Mouse (Mus musculus): ENCODE measurements around the gene Ccr2.
"Not testable (repeated sequence)": the region's sequence is repeated elsewhere in the genome, so short reads cannot be mapped to it uniquely, and the experiment has no call there.

Gene Ccr2

DNA sequence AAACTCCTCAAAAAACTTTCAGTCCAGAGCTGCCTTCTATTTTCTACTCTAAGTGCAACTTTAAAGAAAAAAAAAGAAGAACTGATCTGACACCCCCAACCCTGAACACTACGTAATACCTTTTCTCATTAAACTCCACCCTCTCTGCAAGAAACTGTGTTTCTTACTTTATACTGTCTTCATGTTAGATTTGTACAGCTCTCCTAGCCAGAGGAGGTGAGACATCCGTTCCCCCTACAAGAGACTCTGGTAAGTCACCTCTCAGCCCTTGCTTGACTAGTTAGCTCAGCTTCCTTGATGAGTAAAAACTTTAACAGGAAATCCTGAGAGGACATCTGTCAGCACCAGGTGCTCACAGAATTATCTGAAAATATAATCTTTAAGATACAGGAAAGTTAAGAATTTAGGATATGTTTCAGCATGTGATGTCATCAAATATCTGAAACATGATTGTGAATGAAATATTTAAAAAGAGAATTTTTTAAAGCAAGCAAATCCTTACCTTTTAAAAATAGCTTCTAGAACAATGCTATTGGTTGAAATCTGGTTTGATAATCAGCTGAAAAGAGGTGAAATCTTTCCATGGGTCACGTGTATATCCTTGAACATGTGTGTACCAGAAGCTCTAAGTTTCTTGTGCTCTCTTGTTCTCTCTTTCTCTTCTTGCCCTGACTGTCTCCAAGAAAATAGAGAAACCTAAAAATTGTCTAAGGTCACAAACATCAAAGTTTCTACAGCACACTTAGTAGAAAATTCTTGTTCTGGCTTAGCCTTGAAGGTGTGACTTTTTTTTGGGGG, 19.8 kb downstream of the Ccr2 start, which contains the start of gene Ccr5:
Gene Ccr5 (plus strand): TSS at position 157 of the 798 bp plus-strand sequence.
- DNase-seq = no peak

DNA sequence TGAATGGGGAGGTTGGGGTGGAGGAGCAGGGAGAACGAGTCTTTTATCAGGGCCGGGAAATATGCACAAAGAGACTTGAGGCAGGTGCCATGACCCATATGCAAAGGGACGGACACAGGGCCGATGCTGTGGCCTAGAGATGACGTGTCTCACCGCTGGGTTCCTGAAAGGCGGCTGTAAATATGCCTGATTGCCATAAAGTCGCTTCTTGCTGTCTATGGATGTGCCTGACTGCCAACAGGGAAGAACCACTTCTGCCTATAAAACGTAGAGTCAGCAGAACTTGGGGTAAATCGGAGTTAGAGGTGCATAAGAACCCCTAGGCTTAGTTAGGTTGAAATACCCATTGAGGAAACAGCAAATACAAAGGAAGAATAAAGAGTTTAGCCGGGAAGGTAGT, 23.8 kb downstream of the Ccr2 start:
- DNase-seq = peak; percentile 24 to 26

- peak; percentile 25 to 27 for DNase-seq
These were observed 24.6 kb downstream of the Ccr2 start for GRCm38 (mm10) chr9:124126373-124126772.

DNA sequence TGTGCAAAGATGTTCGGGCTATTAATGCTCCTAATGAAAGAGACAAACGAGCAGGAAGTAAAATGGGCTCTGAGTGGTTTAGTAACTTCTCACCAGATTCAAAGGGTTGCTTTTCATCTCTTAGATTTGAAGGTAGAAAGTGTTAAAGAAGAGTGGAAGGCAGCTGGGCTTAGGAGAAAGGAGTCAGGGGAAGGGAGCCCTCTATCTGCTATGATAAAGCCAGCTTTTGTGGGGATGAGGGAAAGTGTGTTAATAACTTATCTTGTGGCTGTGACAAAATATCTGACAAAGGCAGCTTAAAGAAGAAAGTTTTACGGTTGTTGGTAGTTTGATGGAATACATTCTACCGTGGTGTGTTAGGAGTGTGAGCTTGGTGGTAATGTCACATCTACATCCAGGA, 25.7 kb downstream of the Ccr2 start:
- no peak for DNase-seq

DNA sequence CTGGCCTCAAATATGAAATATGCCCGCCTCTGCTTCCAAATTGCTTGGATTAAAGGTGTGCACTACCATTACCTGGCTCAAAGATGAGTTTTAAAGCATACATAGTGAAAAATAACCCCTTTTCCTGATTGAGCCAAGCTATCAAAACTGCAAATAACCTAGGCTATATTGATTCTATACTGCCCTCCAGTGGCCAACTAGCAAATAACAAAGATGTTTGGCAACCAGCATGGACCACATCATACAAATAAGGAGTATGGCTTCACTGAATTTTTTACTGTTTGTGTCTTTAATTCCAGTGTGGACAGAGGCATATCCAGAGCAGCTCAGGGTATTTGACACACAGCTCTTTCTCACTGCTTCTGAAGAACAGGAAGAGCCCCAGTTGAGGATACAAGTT, 26.6 kb downstream of the Ccr2 start:
- peak in 1 of 2 experiments; percentile 57 for DNase-seq

GRCm38 (mm10) chr9:124132899-124133298, 31.1 kb downstream of the Ccr2 start:
- DNase-seq = not testable (repeated sequence)

DNA sequence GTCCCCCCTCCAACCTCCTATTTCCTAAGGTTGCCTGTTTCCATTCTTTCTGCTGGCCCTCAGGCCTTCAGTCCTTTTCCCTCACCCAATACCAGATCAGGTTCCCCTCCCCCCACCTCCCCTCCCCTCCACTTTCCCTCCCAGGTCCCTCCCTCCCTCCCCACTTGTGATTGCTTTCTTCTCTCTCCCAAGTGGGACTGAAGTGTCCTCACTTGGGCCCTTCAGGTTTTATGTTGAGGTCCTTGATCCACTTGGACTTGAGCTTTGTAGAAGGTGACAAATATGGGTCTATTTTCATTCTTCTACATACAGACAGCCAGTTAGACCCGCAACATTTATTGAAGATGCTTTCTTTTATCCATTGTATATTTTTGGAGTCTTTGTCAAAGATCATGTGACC, 33.2 kb downstream of the Ccr2 start:
- peak; percentile 32 to 44 for DNase-seq

DNA sequence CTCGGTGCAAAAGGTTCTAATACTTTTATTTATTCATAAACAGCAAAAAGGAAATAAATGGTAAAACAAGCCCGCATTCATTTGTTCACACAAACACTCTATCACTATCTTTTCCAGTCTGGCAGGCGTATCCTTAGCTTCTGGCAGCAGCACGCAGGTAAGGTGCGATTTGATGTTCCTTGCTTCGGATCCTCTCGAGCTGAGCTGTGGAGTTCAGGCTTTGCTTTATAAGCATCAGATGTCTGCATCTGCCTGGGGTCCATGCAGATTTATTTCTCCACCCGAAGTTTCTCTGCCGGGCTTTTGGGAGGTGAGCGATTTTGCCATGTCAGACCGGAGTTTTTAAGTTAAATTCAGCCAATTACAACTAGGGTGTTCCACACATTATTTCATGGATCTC, 35.9 kb downstream of the Ccr2 start:
- no peak for DNase-seq

GRCm38 (mm10) chr9:124138055-124138775, 36.5 kb downstream of the Ccr2 start:
- DNase-seq = peak in 1 of 2 experiments; percentile 21

DNA sequence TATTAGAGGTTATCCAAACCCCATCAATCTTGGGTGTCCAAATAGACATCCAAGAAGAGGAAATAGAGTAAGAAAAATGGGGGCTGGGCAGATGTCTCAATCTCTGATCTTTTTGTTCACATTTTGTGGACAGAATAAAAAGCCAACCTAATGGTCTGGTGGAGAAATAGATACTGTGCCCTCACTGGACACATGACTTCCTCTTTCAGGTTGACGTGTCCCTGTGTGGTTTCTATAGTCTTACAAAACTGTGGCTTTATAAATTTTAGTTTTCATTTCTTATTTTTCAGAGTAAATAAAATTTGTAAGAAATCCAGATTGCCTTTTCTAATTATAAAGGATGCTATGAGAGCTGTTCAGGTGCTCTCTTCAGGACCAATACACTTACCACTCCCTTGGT, 41.9 kb downstream of the Ccr2 start:
- DNase-seq = no peak

DNA sequence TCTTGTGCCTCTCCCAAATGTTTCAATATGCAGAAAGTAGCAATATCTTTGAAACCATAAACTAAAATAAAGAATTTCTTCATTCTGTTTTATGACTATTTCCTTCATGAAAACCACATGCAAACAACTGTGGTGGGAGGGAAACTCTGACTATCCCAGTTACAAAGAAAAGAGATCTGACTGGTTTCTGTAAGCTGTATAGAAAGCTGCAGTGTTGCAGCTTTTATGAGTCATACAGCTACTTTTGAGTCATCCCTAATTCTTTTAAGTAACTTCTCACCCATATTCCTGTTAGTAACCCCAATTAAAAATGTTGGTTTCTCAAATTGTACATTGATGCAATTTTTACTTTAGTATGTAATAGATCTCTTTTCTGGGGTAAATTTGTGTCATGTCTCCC, 44.6 kb downstream of the Ccr2 start:
- DNase-seq = no peak

Measured in lung, postnatal 4 days (tissue).